Mouse (Mus musculus): ENCODE results near the gene Coasy. TPM values are rescaled to one million over a fixed set of nuclear protein-coding genes. Genes with fewer than 3 reads are reported as not detected.

The Coasy gene
- total RNA-seq, 1 experiment from 2014 or later: 11.5 TPM

DNA sequence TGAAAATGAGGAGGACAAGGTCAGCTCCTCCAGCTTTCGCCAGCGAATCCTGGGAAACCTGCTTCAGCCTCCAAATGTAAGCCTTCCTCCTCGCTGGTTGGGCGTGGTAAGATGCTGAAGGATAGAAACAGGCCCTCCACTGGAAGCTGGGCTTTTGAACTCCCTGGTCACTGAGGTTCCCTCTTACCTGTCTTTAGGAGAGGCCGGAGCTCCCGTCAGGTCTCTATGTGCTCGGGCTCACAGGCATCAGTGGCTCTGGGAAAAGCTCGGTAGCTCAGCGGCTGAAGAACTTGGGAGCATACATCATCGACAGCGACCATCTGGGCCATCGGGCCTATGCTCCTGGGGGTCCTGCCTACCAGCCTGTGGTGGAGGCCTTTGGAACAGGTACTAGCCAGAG, 2.4 kb downstream of the Coasy start:
- ATAC-seq (ENCODE audit: extremely low read depth, insufficient number of reproducible peaks, low FRiP score, poor library complexity, severe bottlenecking): no peak

DNA sequence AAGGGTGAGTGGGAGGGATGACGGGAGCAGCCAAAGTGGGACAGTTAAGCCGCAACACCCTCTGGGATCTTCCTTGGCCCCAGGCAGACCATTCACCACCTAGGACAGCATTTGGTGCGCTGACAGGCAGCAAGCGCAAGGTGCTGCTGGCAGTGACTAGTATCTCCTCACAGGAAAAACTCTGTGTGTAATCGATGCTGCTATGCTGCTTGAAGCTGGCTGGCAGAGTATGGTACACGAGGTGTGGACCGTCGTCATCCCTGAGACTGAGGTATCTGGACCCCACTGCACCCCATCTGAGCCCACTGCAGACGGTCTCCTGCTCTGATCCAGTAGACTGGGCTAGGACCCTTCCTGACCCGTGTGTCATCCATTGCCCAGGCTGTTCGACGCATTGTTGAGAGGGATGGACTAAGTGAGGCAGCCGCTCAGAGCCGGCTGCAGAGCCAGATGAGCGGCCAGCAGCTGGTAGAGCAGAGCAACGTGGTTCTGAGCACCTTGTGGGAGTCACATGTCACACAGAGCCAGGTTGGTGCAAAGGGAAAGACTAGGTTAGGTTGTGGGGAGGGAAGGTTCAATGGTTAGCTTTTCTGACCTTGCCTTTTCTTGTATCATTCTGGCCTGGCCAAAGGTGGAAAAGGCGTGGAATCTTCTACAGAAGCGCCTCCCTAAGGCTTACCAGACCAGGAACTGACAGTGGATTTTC, 3.4 kb downstream of the Coasy start:
- ATAC-seq (ENCODE audit: extremely low read depth, insufficient number of reproducible peaks, low FRiP score, poor library complexity, severe bottlenecking): no peak

DNA sequence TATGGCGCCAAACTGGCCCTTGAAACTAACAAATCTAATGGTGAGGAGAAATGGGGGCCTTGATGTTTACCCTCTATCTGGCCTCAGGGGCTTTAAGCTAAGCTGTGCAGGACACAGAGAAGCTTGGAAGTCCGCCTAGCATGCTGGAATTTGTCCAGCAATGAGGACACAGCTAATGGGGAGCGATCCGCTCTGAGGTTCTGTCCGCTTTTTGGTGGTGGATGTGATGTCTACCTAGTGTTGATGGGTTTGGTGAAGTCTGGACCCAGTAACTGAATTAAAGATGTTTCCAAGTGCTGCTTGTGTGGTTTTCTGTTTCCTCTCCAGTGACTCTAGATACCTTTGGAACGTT, 3.9 kb downstream of the Coasy start:
- ATAC-seq (ENCODE audit: extremely low read depth, insufficient number of reproducible peaks, low FRiP score, poor library complexity, severe bottlenecking): no peak

DNA sequence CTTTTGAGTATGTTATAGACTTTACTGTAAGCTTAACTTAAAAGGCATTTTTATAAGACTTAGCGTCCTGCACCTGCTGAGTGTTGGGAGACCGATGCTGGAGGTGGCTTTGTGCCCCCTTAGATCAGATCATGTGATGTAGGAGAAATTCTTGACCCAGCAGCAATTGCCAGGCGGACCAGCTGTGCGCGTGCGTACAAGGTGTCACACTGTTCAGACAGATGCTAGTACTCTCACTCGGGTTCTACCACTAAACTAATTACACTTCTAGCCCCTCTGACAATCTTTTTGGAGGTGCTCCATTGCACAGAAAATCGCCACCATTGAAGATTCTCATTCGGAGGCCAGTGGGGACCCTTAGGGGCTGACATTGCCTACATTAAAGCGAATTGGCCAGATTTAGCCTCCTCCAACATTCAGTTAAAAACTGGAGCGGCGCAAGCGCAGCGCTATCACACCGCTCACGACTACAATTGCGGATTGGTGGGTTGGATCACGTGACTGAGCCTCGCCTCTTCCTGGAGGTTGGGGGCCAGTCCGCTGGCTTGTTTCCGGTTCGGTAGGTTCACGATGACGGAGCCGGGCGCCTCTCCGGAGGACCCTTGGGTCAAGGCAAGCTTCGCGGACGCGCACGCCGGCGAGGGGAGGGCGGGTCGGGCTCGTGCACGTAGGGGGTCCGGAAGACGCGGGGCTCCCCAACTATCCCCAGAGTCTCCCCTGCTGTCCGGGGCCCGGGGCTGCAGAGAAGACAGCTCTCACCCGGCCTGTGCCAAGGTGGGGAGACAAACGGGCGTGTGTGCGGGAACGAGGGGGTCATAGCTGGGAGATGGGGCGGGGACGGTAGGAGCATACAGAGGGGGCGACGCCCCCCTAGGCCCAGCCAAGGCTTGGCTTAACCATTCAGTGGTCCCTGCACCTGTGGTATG, 4.7 kb downstream of the Coasy start, which contains the start of gene Mlx:
Gene Mlx (plus strand): TSS at position 522 of the 926 bp plus-strand sequence.
- peak; percentile 62 for ATAC-seq (ENCODE audit: extremely low read depth, insufficient number of reproducible peaks, low FRiP score, poor library complexity, severe bottlenecking)

DNA sequence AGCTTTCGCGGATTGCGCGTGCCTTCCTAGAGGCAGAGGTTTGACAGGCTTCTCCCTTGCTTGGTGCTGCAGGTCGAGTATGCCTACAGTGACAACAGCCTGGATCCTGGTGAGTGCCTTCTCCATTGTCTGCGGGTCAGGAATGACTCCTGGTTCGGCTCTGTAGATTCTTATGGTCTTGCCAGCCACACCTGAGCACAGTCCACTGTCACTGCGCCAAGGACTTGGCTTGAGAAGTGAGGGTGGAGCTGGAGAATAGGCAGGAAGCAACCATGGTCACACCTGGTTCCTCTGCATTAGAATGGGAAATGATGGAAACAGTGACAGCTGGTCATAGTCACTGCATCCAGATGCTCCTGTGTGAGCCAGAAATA, 5.3 kb downstream of the Coasy start:
- ATAC-seq (ENCODE audit: extremely low read depth, insufficient number of reproducible peaks, low FRiP score, poor library complexity, severe bottlenecking): no peak

DNA sequence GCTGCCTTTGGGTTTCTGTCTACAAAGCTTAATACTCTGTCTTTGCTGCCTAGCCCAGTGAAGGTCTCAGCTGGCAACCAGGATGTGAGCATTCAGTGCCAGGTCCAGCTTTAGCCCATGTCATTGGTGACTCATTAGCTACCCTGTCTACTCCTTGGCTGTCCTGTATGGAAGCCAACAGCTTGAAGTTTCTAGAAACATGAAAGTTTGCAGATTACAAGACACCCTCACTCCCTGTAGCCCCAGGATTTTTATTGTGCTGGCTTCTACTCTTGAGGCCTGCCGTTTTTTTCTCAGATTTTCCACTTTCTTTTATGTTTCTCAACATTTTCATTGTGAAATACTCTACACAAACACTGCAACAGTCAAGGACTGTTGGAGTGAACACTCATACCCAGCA, 7.6 kb downstream of the Coasy start:
- no peak for ATAC-seq (ENCODE audit: extremely low read depth, insufficient number of reproducible peaks, low FRiP score, poor library complexity, severe bottlenecking)

DNA sequence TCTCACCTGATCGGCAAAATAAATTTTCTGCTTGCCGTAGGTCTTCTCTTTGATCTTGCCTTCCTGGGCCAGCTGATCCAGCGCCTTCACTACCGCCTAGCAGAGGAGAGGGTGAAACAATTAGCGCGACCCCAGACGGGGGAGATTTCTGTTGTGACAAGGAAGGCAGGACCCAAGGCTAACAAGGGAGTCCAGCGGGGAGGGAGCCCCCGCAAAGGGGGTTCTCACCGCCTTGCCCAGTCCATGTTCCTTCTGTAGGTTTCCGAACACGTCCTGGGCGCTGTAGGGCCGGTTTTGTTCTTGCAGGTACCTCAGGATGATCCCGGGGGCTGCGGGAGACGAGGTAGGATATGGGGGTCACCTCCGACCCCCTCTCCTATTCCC, 12.6 kb downstream of the Coasy start:
- ATAC-seq (ENCODE audit: extremely low read depth, insufficient number of reproducible peaks, low FRiP score, poor library complexity, severe bottlenecking): no peak; the same call in 1 of the 2 replicates

DNA sequence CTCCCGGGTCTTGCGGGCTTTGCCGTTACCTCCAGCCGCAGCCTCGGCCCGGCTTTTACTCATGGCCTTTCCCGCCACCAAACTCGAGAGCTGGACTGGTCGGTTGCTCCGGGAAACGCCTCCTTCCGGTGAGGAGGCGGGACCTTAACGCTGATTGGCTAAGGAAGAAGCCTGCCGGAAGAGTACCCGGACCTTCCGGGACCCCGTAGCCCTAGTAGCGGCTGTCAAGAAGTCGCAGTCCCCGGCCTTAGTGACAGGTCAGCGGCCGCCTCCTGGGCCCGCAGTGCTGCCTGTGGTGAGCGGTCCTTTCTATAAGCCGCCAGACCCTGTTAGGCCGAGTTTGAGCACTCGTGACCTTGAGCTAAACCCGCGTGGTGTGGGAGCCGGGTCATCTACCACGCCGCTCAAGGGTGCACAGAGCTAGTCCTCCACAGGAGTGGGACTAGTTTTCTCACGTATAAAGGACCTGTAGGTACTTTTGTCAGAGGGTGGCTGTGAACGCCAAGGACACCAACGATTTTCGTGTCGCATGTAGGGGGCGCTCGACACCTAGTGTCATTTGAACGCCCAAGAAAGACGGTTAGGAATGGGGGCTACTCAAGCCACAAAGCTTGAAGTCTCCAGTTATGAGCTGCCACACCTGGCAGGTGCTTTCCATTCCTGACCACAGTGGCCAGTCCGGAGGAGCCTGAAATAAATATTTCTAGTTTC, 13.1 kb downstream of the Coasy start, which contains the start of gene Psmc3ip:
Gene Psmc3ip (minus strand): TSS at position 123 of the 711 bp plus-strand sequence.
- ATAC-seq (ENCODE audit: extremely low read depth, insufficient number of reproducible peaks, low FRiP score, poor library complexity, severe bottlenecking): peak; percentile 96

DNA sequence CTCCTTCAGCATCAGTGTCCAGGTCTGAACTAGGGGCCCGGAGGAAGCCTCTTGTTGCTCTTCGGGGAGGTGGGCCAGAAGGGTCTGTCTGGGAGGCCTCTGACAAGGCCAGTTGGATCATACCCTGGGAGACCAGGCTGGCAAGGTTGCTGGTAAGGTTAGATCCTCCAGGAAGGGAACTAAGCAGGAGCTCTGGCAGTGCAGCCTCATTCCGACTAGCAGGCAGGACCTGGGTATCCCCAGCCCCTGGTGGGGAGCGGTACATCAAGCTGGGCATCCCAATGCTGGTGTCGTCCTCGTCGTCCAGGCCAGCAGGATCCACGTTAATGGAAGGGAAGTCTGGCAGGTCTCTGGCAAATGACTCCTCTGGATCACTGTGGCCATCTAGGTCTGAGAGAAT, 15.9 kb downstream of the Coasy start:
- no peak for ATAC-seq (ENCODE audit: extremely low read depth, insufficient number of reproducible peaks, low FRiP score, poor library complexity, severe bottlenecking)

DNA sequence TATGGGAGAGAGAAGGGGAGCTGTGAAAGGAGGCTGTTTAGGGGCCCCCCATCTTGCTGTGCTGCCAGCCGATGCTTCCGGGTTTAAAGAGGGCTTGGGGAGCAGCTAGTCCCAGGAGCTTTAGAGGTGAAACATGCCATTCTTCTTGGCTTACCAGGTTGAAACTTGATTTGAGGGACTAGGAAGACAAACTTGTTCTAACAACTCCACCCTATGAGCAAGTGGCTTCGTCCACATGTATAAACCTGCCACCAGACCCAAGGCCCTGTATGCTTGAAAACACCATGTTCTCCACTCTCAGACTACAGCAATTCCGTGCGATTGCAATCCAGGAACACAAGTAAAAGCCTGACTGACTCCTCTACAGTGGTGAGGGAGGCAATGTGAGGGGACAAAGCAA, 20.6 kb downstream of the Coasy start:
- no peak for ATAC-seq (ENCODE audit: extremely low read depth, insufficient number of reproducible peaks, low FRiP score, poor library complexity, severe bottlenecking)

DNA sequence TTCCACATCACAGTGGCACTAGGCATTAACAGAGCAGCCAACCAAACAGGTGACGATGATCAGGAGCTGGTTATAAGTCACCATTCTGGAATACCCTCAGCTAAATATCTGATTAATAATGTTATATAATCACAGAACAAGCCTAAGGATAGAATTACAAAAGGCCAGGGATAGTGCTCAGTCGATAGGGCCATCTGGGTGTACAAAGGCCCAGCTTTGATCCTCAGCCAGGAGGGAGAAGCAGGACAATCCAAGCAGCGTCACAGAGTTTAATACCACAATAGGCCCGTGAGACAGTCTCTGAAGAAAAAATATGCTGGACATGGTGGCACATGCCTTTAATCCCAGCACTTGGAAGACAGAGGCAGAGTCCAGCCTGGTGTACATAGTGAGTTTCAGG, 27.0 kb downstream of the Coasy start:
- no peak for ATAC-seq (ENCODE audit: extremely low read depth, insufficient number of reproducible peaks, low FRiP score, poor library complexity, severe bottlenecking)

DNA sequence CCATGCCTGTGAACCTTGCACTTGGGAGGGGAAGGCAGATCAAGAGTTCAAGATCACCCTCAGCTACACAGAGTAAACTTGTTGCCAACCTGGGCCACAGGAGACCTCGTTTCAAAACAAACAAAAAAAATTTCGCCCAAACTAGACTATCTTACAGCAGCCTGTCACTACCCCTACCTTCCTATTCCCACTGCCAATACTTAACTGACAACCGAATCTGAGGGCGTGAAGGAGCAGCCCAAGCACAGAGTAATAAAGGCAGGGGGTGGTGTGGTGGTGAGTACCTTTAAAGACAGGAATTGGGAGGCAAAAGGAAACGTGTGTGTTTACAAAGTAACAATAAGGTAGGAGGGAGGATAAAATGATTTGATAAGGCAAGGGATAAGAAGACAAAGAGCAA, 28.3 kb downstream of the Coasy start:
- ATAC-seq (ENCODE audit: extremely low read depth, insufficient number of reproducible peaks, low FRiP score, poor library complexity, severe bottlenecking): no peak

DNA sequence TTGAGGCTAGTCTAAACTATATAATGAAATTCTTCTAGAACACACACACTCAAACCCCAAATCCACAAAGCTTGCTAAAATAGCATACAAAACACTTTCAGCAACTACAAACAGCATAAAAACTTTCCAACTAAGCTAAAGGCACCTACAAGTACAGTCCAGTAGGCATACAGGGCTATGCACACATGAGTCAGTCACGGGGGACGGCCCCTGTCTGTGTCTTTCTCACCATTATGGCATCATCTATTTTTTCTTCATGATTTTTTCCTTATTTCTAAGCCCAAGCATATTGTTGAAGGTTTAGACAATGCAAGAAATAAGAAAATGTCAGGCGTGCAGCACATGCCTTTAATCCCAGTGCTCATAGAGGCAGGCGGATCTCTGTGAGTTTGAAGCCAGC, 28.8 kb downstream of the Coasy start:
- no peak for ATAC-seq (ENCODE audit: extremely low read depth, insufficient number of reproducible peaks, low FRiP score, poor library complexity, severe bottlenecking)

DNA sequence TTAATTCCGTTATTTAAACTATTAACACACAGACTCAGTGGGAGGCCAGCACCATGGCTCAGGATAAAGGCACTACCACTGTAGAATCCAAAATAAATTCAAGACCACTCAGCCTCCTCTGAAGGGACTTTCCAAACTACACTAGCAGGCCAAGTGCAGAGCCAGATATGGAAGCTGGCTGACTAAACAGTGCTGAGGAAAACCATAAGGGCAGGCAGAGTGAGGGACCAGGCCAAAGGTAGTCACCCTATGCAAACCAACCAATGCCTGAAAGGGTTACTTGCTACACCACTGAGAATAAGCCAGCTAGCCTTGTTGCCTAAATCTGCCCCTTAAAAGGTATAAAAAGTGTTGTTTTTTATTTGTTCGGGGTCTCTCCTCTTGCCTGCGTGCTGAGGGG, 29.8 kb downstream of the Coasy start:
- ATAC-seq (ENCODE audit: extremely low read depth, insufficient number of reproducible peaks, low FRiP score, poor library complexity, severe bottlenecking): no peak

DNA sequence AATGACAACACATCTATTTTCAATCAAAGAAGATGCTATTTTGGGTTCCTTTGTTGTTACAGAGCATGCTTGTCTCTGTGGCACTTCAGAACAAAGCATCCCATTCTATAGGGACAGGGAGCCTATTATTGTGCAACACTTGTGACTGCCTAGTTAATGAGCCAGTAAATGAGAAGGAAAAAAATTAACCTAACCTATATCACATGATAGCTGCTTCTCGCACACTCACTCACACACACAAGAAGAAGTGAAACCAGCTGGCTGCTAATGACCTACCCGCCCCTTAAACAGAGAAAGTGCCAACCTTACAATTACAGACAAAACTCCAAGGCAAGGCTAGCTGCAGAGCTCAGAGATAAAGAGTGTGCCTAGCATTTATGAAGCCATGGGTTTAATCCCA, 33.2 kb downstream of the Coasy start:
- peak; percentile 46; the same call in 1 of the 2 replicates for ATAC-seq (ENCODE audit: extremely low read depth, insufficient number of reproducible peaks, low FRiP score, poor library complexity, severe bottlenecking)

DNA sequence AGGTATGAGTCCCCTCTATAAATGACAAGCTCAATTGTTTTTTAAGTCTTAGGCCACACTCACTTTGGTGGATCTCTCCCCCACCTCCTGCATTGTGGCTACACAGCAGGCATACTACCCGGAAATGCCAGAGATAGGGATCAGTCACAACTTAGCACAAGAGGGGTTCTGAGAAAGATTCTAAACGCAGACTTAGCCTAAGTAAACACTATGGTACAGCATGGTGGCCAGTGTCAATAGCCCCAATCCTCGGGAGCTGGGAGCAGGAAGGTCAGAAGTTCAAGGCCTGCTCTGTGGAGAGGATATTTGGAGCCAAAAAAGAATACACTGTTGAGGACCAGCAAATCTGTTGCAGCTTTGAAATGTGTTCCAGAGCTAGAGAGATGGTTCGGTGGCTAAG, 35.7 kb downstream of the Coasy start:
- no peak for ATAC-seq (ENCODE audit: extremely low read depth, insufficient number of reproducible peaks, low FRiP score, poor library complexity, severe bottlenecking)

DNA sequence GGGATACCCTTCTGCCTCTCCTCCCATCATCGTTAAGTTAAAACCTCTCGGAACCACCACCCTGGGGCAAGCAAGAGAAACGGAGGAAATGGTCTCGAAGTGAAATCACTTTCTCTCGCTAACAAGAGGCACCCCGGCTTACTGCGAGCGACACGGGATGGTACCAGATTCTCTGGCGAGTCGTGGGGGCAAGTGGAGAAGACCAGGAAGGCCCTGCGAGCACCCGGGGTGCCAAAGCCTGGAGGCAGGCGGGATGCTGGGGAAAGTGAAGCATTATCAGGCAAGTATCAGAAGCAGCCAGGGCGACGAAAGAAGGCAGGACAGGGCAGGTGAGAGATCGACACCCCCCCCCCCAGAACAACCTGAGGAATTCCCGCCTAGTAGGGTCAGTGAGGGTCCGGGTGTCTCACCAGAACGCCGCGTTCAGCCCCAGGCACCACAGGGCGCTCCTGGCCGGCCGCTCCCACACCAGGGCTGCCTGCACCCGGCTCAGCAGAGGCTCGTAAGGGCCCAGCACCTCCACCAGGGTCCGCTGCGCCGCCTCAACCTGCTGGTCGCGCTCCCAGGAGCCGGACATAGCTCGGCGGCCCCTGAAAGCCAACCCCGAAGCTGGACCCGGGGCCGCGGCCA, 36.9 kb downstream of the Coasy start:
- no peak; the same call in 1 of the 2 replicates for ATAC-seq (ENCODE audit: extremely low read depth, insufficient number of reproducible peaks, low FRiP score, poor library complexity, severe bottlenecking)

DNA sequence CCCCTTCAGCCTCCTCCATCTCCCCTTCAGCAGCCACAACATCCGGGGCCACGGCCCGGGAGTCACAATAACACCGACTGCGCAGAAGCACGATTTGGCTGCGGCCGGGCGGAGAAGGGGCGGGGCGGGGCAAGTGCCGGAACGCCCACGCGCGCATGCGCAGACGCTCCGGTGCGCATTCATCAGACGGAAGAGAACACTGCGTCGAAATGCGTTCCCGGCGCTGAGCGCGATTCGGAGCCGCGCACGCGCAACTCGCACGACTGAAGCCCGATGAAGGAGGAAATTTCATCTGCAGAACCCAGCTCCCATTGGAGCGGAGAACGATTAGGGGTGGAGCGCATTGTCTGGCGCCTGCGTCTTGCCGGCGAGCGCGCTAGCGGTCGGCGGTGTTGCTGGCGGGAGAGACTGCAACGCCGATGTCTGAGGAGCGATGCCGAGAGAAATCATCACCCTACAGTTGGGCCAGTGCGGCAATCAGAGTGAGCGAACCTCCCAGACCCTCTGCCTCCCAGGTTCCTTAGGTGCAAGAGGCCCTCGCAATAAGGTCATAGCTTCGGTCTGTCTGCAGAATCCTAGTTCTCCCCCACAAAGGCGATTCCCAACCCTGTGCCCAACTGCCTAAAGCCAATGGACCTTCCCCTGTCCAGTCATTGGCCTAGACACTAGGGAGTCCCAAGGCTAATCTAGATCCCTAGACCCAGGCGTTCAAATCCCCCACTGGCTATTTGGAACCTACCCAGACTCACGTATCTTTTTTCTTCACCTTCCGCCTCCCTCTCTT, 37.6 kb downstream of the Coasy start, which contains the start of the genes Retreg3 and Tubg1:
Gene Retreg3 (minus strand): TSS at position 133 of the 784 bp plus-strand sequence.
Gene Tubg1 (plus strand): TSS at position 178 of the 784 bp plus-strand sequence.
- ATAC-seq (ENCODE audit: extremely low read depth, insufficient number of reproducible peaks, low FRiP score, poor library complexity, severe bottlenecking): peak; percentile 87

All from neutrophil, adult 5-6 weeks (primary cell).